Mouse (Mus musculus): Measurements from ENCODE around the gene Ecsit.

The Ecsit gene

DNA sequence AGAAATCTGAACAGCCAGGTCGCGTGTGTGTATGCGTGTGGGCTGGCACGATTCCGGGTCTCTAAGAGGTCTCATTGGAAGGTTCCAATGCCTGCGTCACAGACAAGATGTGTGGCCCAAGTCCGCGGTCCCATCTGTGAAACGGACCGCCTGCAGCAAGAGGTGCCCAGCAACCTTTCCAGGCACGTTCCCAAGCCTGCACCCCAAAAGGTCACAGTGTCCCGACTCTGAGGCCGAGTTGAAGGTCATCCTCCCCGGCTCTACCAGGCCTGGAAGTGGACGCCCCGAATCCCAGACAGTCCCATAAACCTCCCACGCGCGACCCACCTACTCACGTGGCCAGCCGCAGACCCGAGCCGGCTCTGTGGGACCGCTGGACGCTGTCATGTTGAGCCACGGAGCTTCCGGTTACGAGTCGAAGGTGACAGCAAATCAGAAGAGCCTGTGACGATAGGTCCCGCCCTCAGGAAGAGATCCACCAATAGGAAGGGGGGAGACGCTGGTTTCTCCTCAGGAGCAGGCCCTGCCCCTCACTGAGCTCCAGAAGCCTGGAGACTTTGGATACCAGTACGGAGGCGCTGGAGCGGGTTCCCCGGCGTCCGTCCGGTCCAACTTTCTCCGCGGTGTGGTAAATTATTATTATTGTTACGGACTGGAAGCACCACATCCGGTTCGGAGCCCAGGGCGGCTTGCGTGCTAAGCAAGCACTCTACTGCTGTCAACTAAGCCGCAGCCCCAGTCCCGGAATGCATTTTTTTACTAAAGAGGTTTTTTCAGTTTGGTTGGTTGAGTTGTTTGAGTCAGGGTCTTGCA lies at the start of gene Ecsit:
Gene Ecsit, minus strand, starts transcription at position 417 of the 813 bp plus-strand sequence.
- DNase-seq, result peak; percentile 92

DNA sequence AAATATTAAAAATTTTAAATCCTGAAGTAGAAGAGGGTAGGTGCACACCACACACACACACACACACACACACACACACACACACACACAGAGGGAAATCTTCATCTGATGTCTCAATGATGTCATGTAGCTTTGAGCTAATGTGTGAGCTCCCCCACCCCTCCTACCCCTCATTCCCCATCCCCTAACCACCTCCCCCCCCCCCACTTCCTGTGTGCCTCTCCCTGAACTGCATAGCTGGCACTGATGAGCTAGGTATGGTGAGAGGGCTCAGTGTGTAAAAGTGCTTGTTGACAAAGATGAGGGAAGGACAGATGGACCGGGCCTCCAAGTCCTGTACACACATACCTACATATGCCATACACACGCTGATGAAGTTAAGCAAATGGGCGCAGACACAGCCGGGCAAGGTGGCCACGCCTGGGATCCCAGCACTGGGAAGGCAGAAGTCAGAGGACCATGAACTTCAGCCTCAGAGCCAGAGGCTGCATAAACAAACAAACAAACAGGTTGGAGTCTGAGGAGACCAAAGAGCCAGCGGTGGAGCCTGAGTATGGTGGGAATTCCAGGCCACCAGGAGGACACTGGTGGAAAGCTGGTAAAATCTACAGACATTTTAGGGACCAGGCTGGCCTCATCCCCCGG lies 49.1 kb upstream of the Ecsit start:
- no peak for DNase-seq

DNA sequence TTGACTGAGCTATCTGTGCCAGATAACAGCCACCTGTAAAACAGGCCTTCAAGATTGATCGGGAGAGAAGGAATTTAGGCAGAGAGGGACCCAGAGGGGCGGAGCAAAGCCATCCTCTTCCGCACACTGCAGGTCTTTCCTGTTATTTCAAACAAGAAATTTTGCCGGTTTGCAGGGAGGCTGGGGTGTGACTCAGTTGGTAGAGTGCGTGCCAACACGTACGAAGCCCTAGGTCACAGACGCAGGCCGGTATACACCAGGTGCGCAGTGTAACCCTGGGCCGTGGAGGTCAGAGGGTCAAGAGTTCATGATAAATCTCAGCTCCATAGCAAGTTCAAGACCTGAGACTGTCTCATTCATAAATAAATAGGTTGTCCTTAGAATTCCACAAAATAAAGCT lies 47.0 kb upstream of the Ecsit start:
- no peak for DNase-seq

DNA sequence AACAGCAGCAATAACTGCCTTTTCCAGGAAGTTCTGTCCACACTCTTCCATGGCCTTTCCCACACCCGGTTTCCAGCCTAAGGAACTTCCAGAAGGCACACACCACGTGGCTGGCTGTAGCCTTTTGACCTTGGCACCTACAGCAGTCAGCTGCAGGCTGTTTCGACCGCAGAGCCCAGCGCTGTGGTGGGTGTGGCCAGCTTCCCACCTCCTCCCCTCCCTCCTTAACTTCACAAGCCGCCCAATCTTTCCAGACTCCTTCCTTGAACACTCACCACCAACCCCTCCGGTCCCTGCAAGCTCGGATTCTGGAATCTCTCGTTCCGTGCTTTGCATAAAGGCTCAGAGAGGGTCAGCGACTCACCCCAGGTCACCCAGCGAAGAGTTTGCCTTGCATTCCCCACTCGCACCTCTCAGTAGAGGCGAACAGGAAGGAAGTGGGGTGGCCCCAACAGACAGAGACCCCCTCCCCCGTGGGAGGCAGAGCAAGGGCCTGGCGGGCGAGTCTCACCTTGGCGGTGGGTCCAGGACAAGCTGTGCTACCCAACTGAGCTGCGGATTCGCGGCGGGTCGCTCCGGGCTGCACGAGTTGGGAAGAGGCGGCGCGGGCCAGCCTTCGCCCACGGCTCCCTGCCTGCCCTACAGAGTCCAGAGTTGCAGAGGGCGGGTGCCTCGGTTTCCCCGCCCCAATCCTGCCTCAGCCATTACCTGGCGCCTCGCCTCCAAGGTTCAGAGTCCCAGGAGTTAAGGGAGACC lies 46.2 kb upstream of the Ecsit start:
- DNase-seq, result peak; percentile 49

DNA sequence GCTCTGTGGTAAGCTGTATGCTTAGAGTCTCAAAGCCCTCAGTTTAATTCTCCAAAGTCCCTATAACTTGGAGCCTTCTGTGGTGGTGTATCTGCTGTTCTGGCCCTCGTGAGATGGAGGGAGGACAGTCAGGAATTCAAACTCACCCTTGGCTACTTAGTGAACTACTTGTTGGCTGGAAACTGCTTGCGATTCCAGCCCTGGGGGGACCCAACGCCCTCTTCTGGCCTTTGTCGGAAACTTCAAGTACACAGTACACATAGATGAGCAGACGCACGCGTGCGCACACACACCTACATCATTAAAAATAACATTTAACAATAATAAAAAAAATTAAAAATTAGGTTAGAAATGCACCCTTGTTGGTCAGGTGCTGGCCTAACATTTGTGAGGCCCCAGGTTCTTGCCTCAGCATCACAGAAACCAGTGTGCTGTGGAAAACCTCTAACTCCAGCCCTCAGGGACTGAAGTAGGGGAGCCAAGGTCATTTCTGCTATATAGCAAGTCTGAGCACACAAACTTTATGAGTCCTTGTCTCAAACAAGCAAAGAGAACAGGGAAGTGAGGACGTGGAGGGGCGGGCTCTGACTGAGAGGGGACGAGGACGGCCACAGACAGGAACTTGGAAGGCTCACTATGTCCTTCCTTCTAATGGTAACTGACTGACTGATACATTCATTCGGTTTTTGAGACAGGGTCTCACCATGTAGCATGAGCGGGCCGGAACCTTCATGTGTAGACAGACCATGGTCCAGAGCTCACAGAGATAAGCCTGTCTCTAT lies 40.2 kb upstream of the Ecsit start:
- no peak for DNase-seq

DNA sequence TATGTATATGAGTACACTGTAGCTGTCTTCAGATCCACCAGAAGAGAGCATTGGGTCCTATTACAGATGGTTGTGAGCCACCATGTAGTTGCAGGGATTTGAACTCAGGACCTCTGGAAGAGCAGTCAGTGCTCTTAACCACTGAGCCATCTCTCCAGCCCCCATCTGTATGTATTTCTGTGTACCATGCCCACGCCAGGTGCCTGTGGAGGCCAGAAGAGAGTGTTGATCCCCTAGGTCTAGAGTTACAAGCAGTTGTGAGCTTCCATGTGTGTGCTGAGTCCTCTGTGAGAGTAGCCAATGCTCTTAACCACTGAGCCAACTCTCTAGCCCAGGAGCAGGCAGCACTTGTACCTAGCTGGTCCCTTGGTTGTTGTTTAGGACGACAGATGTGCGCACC lies 38.9 kb upstream of the Ecsit start:
- DNase-seq, result no peak

DNA sequence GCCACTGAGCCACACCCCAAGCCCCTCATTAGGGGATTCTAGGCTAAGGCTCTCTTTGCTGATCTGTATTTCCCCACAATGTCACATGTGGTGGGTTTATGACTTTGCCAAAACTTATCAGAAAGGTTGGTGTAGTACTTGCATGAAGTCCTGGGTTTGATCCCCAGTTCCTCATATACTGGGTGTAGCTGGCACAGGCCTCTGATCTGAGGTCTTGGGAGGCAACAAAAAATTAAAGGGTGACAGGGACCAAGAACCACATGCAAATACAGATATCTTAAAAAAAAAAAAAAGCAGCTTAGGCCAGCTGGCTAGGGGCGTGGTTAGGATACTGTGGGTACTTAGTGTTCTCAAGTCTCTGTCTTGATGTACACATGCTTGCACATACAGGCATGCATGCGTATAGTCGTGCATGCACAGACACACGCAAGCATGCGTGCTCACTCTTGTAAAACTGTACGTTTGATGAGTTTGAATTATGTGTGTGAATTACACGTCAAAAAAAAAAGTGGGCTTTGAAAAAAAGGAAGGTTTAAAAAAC lies 37.9 kb upstream of the Ecsit start:
- no peak for DNase-seq

DNA sequence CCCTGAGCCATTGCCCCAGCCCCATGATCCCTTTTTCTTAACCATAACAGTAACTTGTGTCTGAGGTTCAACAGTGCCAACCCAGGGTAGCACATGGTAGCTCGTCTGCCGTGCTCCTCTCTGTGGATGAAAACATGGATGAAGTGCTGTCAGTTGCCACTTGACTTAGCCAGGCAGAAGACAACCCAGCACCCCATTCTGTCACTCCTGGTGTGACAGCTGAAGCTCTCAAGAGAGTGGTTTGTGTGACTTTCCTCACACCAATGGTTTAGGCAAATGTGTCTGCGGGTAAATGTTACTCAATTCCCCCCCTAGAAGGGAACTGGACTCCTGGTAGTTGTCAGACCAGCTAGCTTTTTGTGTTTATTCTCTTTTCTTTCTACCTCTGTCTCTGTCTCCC lies 36.8 kb upstream of the Ecsit start:
- no peak for DNase-seq

DNA sequence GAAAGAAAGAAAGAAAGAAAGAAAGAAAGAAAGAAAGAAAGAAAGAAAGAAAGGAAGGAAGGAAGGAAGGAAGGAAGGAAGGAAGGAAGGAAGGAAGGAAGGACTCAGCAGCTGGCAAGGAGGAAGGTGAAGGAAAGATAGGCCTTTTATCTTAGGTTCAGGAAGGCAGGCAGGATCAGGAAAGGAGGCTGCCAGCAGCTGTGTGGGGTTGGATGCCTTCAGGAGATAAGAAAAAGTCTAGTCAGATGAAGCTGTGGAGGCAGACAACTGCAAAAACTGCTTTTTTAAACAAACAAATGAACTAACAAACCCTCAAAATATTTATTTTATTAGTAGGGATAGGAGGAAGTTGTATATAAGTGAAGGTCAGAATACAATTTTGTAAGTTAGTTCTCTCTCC lies 36.3 kb upstream of the Ecsit start:
- no peak for DNase-seq

DNA sequence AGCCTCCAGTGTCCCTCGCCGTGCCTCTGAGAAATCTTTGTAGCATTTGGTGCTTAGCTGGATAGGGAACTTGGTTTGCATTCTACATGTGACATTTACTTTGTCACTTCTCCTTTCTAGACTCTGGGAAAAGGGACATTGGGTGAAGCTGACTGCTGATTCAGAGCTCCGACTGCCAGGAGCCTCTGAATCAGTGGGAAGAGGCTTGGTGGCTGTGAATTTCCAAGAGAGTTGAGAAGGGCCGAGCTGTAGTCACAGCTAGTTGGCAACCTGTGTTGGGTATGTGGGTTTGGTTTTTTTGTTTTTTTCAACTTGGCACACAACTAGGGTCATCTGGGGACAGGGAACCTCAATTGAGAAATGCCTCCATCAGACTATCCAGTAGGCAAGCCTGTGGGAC lies 34.3 kb upstream of the Ecsit start:
- no peak for DNase-seq

DNA sequence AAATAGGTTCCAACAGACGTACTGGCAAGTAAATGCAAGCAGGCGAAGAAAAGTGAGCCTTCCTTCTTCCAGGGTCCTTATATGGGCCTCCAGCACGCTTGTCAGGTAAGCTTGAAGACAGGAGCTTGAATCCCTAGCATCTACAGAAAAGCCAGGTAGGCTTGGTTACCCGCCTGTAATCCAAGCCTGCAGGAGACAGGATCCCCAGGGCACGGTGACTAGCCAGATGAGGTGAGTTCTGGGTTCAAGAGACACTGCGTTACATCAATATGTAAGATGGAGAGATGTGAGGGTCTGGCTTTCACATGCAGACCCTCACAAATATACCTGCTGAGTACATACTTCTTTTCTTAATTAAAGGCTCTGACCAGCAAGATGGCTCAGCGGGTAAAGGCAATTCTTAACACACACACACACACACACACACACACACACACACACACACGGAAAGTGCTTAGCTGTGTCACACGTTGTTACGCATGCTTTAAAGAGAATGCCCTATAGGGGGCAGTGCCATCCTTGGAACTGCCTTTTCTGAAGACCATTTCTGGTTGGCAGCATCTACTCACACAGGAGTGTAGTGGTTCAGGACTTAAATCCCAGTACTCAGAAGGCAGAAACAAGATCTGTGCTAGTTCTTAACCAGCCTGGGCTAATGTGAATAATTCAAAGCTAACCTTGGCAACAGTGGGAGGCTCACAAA lies 32.7 kb upstream of the Ecsit start:
- DNase-seq, result peak; percentile 73

DNA sequence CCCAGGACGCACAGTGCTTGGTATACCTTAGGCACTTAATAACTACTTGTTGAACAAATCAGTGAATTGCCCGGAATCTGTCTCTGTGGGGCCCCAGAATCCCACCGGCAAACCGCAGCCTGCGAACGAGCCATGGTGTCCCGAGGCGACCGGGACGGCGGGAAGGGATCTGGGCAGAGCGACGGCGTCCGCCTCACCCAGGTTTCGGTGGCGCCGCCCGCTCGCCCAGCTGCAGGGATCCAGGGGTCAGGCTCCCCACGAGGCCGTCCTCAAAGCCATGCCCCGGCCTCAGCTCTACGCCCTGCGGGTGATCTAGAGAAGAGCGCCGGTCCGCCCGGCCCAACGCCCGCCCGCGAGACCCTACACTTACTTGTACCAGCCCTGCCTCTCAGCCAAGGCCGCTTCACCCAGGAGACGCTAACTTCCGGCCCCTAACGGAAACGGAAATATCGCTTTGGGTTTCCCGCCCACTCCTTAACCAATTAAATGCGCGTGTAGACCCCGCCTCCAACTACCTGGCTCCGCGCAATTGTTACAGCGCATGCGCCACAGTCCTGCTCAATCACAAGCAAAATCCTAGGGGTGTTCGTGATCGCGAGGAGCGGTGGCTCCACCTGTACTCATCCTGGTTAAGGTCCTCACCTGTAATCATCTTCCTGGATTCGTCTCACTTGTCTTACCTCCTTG lies 31.6 kb upstream of the Ecsit start, which contains the start of gene Elof1:
Gene Elof1, minus strand, starts transcription at position 433 of the 687 bp plus-strand sequence.
- DNase-seq, result peak; percentile 92

DNA sequence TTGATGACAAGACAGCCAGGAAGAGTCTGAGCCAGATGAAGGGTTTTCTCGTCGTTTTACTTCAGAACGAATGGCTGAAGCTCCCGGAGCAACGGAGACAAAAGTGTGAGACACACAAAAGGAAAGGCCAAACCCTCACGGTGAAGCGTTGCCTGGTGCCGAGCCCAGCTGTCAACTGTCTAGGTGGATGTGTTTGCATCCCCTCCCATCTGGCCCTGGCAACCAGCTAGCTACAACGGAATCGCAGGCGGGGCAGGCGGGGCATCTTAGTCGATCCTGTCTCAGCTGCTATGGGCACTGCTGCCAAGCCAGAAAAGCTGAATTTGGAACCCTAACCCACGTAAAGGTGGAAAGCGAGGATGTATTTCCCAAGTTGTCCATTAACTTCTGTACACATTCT lies 30.8 kb upstream of the Ecsit start:
- no peak for DNase-seq

DNA sequence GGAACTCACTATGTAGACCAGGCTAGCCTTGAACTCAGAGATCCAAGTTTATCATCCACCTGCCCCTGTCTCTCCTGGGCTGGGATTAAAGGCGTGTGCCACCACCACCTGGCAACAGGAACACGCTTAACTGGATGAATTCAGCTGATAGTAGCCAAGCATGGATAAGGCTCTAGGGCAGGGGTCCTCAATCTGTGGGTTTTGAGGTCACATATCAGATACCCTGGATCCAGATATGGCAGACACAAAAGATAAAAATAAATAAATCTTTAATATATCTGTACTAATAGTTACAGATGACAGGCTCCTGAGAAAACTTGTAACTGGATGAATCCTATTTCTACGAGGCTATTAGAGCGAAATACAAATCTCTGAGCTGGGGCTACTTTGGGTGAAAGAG lies 30.4 kb upstream of the Ecsit start:
- no peak for DNase-seq

DNA sequence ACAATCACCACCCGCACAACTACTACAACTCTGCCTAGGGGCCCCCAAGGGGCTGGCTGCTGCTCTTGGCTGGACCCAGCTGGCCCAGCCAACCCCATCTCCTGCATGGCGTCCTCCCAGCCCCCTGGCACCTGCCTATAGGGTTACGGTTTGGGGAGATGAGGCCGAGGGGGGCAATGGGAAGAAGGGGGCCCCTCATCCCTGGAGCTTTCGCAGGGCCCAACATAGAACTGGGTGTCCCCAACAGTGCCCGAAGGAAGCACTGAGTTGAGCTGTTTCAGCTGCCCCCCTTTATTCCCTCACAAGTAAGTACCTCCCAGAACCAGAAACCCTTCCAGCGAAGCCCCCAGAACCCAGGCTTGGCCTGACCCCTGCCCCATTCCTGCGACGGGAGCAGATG lies 23.0 kb upstream of the Ecsit start:
- DNase-seq, result no peak

DNA sequence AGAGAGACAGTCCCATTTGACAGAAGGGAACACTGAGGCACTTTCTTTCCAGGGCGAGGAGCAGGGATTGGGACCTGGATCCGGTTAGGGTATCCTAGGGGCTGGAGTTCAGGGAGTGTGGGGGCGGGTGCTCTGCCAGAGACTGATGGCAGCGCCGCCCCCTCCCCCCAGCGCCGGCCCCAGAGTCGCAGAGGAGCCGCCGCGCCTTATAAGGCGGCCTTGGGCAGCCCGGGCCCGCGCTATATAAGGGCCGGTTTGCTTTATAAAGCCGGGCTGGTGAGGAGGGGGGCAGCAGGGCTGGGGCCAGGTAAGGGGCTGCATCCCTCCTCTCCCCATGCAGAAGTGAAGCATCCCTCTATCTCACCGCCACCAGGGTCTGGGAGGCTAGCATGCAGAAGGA lies 14.7 kb upstream of the Ecsit start:
- no peak for DNase-seq

DNA sequence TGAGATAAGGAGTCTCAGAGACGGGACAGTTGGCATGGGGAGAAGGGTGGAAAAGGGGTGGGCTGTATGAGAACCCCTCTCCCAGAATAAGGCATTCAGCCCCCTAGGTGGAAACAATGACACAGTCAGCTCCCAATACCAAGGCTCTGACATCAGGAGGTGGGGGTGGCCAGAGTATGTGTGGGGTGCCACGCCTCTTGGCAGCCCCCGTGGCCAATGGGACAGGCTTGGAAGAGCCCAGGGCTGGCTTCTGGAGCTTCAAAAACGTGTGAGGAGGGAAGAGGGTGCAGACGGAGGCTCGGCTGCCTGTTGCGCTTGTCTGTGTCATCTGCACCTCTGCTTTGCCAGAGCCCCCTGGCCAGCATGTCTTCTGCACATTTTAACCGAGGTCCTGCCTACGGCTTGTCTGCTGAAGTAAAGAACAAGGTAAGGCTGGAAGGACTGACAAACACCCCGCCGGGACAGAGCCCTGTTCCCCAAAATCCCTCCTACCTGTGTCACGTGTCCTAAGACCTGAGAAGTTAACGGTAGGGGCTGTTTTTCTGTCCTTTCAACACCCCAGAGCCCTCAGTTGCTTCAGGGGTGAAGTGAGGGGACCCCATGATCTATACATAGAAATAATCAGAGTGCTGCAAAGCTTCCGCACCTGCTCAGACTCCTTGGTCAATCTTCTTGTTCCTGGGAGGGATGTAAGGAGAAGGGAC lies 13.9 kb upstream of the Ecsit start, which contains the start of gene Cnn1:
Gene Cnn1, plus strand, starts transcription at position 224 of the 704 bp plus-strand sequence.
- no peak for DNase-seq

DNA sequence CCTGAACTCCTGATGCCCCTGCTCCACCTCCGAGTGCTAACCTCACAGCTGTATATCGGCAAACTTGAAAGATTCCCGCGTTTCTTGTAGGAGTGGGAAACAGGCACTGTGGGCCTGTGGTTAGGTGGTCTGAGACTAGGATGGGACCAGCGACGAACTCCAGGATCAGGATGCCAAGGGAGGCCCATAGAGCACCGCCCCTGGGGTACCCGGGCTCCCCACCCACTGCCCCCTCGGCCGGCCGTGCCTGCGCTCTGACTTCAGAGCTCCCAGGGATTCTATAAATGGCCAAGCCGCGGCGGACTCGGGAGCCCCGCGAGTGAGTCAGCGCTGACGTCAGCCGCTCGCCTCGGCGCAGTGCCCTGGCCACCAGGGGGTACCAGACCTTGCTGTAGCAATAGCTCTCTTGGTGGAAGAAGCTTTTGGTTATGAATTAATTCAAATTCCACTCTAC lies 10.6 kb upstream of the Ecsit start:
- peak; percentile 91 for DNase-seq

DNA sequence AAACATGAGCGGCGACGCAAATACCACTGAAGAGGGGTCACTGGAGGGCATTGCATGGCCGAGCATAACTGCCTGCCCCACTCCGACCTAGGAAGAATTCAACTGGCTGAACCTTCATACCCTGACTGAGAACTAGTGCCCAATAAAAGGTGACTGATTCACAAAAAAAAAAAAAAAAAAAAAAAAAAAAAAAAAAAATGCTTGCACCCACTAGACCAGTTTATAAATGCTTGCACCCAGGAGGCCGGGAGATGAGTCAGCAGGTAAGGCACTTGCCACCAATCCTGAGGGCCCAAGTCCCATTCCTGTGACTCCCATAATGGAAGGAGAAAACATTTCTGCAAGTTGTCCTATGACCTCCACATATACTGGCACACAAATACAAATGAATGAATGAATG lies 7.5 kb upstream of the Ecsit start:
- no peak for DNase-seq

DNA sequence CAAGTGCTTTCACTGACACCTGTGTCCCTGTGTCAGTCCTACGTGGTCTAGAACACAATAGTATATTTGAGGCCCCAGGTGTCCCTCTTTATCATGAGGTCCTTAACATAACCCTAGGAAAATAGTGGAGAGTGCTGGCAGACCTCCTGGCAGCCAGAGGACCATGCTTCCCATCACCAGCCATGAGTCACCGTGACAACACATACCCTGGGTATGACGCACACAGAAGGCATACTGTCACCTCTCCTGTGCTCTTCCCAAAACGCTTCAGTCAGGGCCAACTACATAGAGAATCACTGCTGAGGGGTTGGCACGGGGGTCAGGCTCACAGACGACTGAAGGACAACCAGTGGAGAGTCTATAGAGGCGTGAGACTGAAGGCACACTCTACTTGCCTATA lies 4.7 kb upstream of the Ecsit start:
- no peak for DNase-seq

DNA sequence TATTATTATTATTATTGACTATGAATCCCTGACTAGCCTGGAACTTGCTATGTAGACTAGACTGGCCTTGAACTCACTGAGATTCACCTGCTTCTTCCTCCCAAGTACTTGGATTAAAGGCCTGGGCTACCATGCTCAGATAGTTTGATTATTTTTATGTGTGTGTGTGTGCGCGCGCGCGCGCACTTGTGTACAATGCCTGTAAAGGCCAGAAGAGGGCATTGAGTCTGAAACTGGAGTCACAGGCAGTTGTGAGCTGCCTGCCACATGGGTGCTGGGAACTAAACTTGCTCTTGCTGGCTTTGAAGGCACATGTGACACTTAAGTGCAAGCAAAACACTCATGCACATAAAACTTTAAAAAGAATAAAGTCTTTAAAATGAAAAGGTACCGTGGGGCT lies 4.0 kb upstream of the Ecsit start:
- no peak for DNase-seq

Data from lung, postnatal 14 days (tissue).